Mouse (Mus musculus): ENCODE measurements around the gene Ube2e2.
"Not testable (repeated sequence)": the region's sequence is repeated elsewhere in the genome, so short reads cannot be mapped to it uniquely, and the experiment has no call there.

Gene Ube2e2

GRCm38 (mm10) chr14:18731154-18731553 lies 162.9 kb downstream of the Ube2e2 start:
- no peak for DNase-seq (ENCODE audit: low spot score)

GRCm38 (mm10) chr14:18720601-18721591 lies 173.2 kb downstream of the Ube2e2 start:
- DNase-seq (ENCODE audit: low spot score): no peak

- no peak for DNase-seq (ENCODE audit: low spot score)
Measured at GRCm38 (mm10) chr14:18716970-18717369, 177.1 kb downstream of the Ube2e2 start.

GRCm38 (mm10) chr14:18715529-18715928 lies 178.5 kb downstream of the Ube2e2 start:
- DNase-seq (ENCODE audit: low spot score): no peak

- no peak for DNase-seq (ENCODE audit: low spot score)
Measured at GRCm38 (mm10) chr14:18697662-18698225, 196.3 kb downstream of the Ube2e2 start.

GRCm38 (mm10) chr14:18696418-18696817 lies 197.6 kb downstream of the Ube2e2 start:
- not testable (repeated sequence) for DNase-seq (ENCODE audit: low spot score)

- peak; percentile 40 for DNase-seq (ENCODE audit: low spot score)
Measured at GRCm38 (mm10) chr14:18678121-18678836, 215.8 kb downstream of the Ube2e2 start.

GRCm38 (mm10) chr14:18670712-18671111 lies 223.4 kb downstream of the Ube2e2 start:
- DNase-seq (ENCODE audit: low spot score): no peak

- DNase-seq (ENCODE audit: low spot score): no peak
Measured at GRCm38 (mm10) chr14:18669301-18669935, 224.6 kb downstream of the Ube2e2 start.

GRCm38 (mm10) chr14:18668309-18668708 lies 225.8 kb downstream of the Ube2e2 start:
- DNase-seq (ENCODE audit: low spot score): not testable (repeated sequence)

GRCm38 (mm10) chr14:18667755-18668154 lies 226.3 kb downstream of the Ube2e2 start:
- DNase-seq (ENCODE audit: low spot score): no peak

- no peak for DNase-seq (ENCODE audit: low spot score)
Measured at GRCm38 (mm10) chr14:18666251-18666650, 227.8 kb downstream of the Ube2e2 start.

GRCm38 (mm10) chr14:18665267-18666024 lies 228.6 kb downstream of the Ube2e2 start:
- DNase-seq (ENCODE audit: low spot score): no peak

GRCm38 (mm10) chr14:18663666-18664065 lies 230.4 kb downstream of the Ube2e2 start:
- DNase-seq (ENCODE audit: low spot score): no peak

GRCm38 (mm10) chr14:18657777-18658753 lies 236.0 kb downstream of the Ube2e2 start:
- no peak for DNase-seq (ENCODE audit: low spot score)

GRCm38 (mm10) chr14:18649123-18649675 lies 244.9 kb downstream of the Ube2e2 start:
- no peak for DNase-seq (ENCODE audit: low spot score)

- DNase-seq (ENCODE audit: low spot score): no peak
Measured at GRCm38 (mm10) chr14:18641656-18642055, 252.4 kb downstream of the Ube2e2 start.

GRCm38 (mm10) chr14:18638753-18639456 lies 255.2 kb downstream of the Ube2e2 start:
- no peak for DNase-seq (ENCODE audit: low spot score)

GRCm38 (mm10) chr14:18637739-18638138 lies 256.3 kb downstream of the Ube2e2 start:
- no peak for DNase-seq (ENCODE audit: low spot score)
